ENCODE assay signal across 11 mouse cellular contexts in the genomic region with DNA sequence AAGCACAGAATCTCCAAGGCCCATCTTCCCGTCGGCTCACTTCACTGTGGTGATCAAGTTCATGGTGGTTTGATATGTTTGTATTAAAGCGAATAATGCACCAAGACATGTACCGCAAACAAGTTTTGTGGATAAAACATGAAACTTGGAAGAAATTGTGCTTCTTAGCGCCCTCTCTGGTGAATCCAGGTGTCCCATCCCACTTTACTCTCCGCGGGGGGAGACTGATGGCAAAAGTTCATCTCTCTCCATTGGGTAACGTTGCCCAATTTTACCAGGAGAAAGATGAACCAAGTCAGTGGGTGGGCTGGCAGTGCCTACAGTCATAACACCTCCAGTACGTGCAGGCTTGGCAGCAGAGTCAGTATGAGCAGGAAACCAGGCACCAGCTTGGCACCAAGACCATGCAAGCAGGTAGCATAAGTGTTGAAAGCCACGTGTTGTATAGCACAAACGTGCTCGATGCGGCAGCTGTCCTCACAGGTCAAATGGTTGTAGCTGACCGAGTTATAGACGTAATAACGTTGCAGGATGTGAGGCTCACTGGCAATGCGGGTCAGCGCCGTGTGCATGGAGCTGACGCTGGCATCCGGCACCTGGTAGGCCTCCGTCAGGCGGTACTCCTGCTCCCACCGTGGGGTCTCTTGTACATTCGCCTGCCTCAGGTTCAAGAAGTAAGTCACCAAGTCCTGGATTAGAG. TPM values are rescaled to one million over a fixed set of nuclear protein-coding genes. Genes with fewer than 3 reads are reported as not detected.
DNase-seq lines count a peak whose midpoint lies in the region; ATAC-seq and TF ChIP-seq lines count a peak whose summit lies in the region.
"Had no signal": no experiment of that assay in that cellular context is flagged by ENCODE, and none has a peak within 500 bp of the region (broad histone marks: within the 10 kb centered on the region; RNA-seq: fewer than 3 reads in every experiment).

No protein-coding gene starts in this region.

- no peaks in the 10 kb centered on the region for H3K27me3 ChIP-seq in heart, embryonic 10.5 days (ENCODE audit: insufficient read depth, poor library complexity, severe bottlenecking)
- H3K27me3 ChIP-seq in megakaryocyte, embryonic 14.5 days (replicated peaks): peaks cover 18% of the 10 kb centered on the region
- no peaks in the 10 kb centered on the region for H3K27me3 ChIP-seq in MEL (ENCODE audit: control insufficient read depth in 1 of 2, insufficient read depth in 2 of 2, low read length in 2 of 2)
- no peaks in the 10 kb centered on the region for H3K27me3 ChIP-seq in liver, postnatal 0 days (ENCODE audit: insufficient read depth, low read length)
- H3K27me3 ChIP-seq: limb, embryonic 15.5 days; neural tube, embryonic 12.5 days had no signal

- ATAC-seq in megakaryocyte, adult 5-6 weeks (ENCODE audit: poor library complexity, severe bottlenecking): no peak
- ATAC-seq in liver, postnatal 0 days: no peak

- H3K36me3 ChIP-seq in heart, embryonic 10.5 days: no peaks in the 10 kb centered on the region
- peaks cover 8% of the 10 kb centered on the region for H3K36me3 ChIP-seq in megakaryocyte, embryonic 14.5 days (replicated peaks; ENCODE audit: low read length)
- peaks cover 0 to 11% of the 10 kb centered on the region in 2 experiments; a peak in 2 of 4 replicates for H3K36me3 ChIP-seq in MEL (ENCODE audit: control insufficient read depth in 1 of 2, insufficient read depth in 2 of 2, low read length in 2 of 2)
- no peaks in the 10 kb centered on the region for H3K36me3 ChIP-seq in liver, postnatal 0 days (replicated peaks; ENCODE audit: insufficient read depth, low read length)
- H3K36me3 ChIP-seq: neural tube, embryonic 12.5 days had no signal

- peak overlapping the region; percentile 77; the same call in 1 of the 2 replicates for H3K27ac ChIP-seq in heart, embryonic 10.5 days
- no peak overlapping the region for H3K27ac ChIP-seq in MEL (ENCODE audit: control insufficient read depth, low read depth, low read length)
- H3K27ac ChIP-seq in liver, postnatal 0 days (ENCODE audit: low read depth): 0 out of 2 replicates have a peak overlapping the region, but pooled peaks have one; percentile 5
- H3K27ac ChIP-seq: limb, embryonic 15.5 days; neural tube, embryonic 12.5 days had no signal

- no peak for TF ChIP-seq EP300 in MEL (IDR thresholded peaks at IDR 0.05; ENCODE audit: low read depth in 1 of 2, low read length in 2 of 2)
- TF ChIP-seq EP300 in liver, postnatal 0 days (IDR thresholded peaks at IDR 0.05; ENCODE audit: low read depth): no peak

- peak; percentile 13 to 29 (median 25); a peak in 2 of 6 replicates for TF ChIP-seq CTCF in MEL (IDR thresholded peaks at IDR 0.05 in 2 of 3, conservative IDR thresholded peaks at IDR 0.05 in 1 of 3; ENCODE audit: control insufficient read depth in 1 of 3, insufficient read depth in 1 of 3, low read depth in 2 of 3, low read length in 3 of 3, poor library complexity in 1 of 3, severe bottlenecking in 1 of 3)
- TF ChIP-seq CTCF in liver, postnatal 0 days (IDR thresholded peaks at IDR 0.05; ENCODE audit: low read depth): 0 out of 2 replicates have a peak, but pooled peaks have one; percentile 11

- TF ChIP-seq POLR2A in MEL (IDR thresholded peaks at IDR 0.05; ENCODE audit: control insufficient read depth in 1 of 2, insufficient read depth in 1 of 2, low read depth in 1 of 2, low read length in 2 of 2, poor library complexity in 1 of 2): no peak

- no peak overlapping the region for H3K9ac ChIP-seq in MEL (ENCODE audit: control insufficient read depth, low read depth, low read length, poor library complexity, severe bottlenecking)
- H3K9ac ChIP-seq in liver, postnatal 0 days (replicated peaks): no peak overlapping the region
- H3K9ac ChIP-seq: limb, embryonic 15.5 days had no signal

- peak overlapping the region; percentile 95; the same call in 1 of the 2 replicates for H3K4me2 ChIP-seq in liver, postnatal 0 days (ENCODE audit: low read depth, low read length)

- H3K9me3 ChIP-seq in heart, embryonic 10.5 days: no peaks in the 10 kb centered on the region
- H3K9me3 ChIP-seq in megakaryocyte, embryonic 14.5 days: no peaks in the 10 kb centered on the region
- no peaks in the 10 kb centered on the region for H3K9me3 ChIP-seq in MEL (replicated peaks; ENCODE audit: insufficient read depth, low read length)
- H3K9me3 ChIP-seq in liver, postnatal 0 days (ENCODE audit: low read length): no peaks in the 10 kb centered on the region
- H3K9me3 ChIP-seq: limb, embryonic 15.5 days; neural tube, embryonic 12.5 days had no signal

- WGBS in heart, embryonic 10.5 days: 90% methylated on average over 25 of the region's 25 CpGs
- 87% methylated on average over 25 of the region's 25 CpGs for WGBS in liver, postnatal 0 days (ENCODE audit: insufficient replicate concordance)

- TF ChIP-seq RAD21 in MEL (IDR thresholded peaks at IDR 0.05; ENCODE audit: low read depth, low read length): no peak

- DNase-seq in heart, embryonic 10.5 days (ENCODE audit: low spot score): no peak
- DNase-seq in heart, adult 9 months (ENCODE audit: low spot score in 2 of 2): no peak
- DNase-seq in MEL (ENCODE audit: low read depth, low spot score): peak; percentile 31
- no peak for DNase-seq in liver, postnatal 0 days
- DNase-seq in layer of hippocampus, postnatal 36 days: no peak
- no peak for DNase-seq in retina, postnatal 1 day

- no peak overlapping the region for H3K4me3 ChIP-seq in heart, embryonic 10.5 days
- H3K4me3 ChIP-seq in megakaryocyte, embryonic 14.5 days (replicated peaks): peak overlapping the region; percentile 28
- H3K4me3 ChIP-seq in MEL (ENCODE audit: control insufficient read depth in 1 of 2, insufficient read depth in 1 of 2, low read depth in 2 of 2, low read length in 2 of 2): no peak overlapping the region
- no peak overlapping the region for H3K4me3 ChIP-seq in liver, postnatal 0 days (ENCODE audit: low read depth, low read length)

- peaks cover 19% of the 10 kb centered on the region for H3K4me1 ChIP-seq in heart, embryonic 10.5 days
- peaks cover 52% of the 10 kb centered on the region for H3K4me1 ChIP-seq in megakaryocyte, embryonic 14.5 days
- peaks cover 0 to 15% of the 10 kb centered on the region in 2 experiments for H3K4me1 ChIP-seq in MEL (ENCODE audit: control insufficient read depth in 1 of 2, insufficient read depth in 2 of 2, low read length in 2 of 2)
- H3K4me1 ChIP-seq in liver, postnatal 0 days (ENCODE audit: insufficient read depth): peaks cover 21% of the 10 kb centered on the region

- H3K79me2 ChIP-seq in MEL (ENCODE audit: control insufficient read depth, insufficient read depth, low read length, poor library complexity): no peaks in the 10 kb centered on the region

TF ChIP-seq in MEL, 35 proteins besides CTCF, POLR2A, EP300 and RAD21 (continues in another document):
- TF ChIP-seq CHD1 (IDR thresholded peaks at IDR 0.05; ENCODE audit: low read depth, low read length): no peak
- TF ChIP-seq POLR2AphosphoS5 (IDR thresholded peaks at IDR 0.05; ENCODE audit: borderline replicate concordance, low read depth, low read length): no peak
- TF ChIP-seq USF2 (IDR thresholded peaks at IDR 0.05; ENCODE audit: borderline replicate concordance in 1 of 2, insufficient read depth in 1 of 2, low read depth in 1 of 2, low read length in 2 of 2): no peak
- no peak for TF ChIP-seq POLR2AphosphoS2 (IDR thresholded peaks at IDR 0.05; ENCODE audit: low read length)
- TF ChIP-seq SIN3A (IDR thresholded peaks at IDR 0.05; ENCODE audit: low read length): no peak
- TF ChIP-seq MAX (IDR thresholded peaks at IDR 0.05; ENCODE audit: low read length): no peak
- TF ChIP-seq MXI1 (IDR thresholded peaks at IDR 0.05; ENCODE audit: low read depth, low read length): no peak
- TF ChIP-seq NRF1 (IDR thresholded peaks at IDR 0.05; ENCODE audit: insufficient read depth, low read depth, low read length, poor library complexity, severe bottlenecking): no peak
- no peak for TF ChIP-seq ZMIZ1 (IDR thresholded peaks at IDR 0.05; ENCODE audit: low read depth, low read length)
- TF ChIP-seq ETS1 (IDR thresholded peaks at IDR 0.05; ENCODE audit: low read depth, low read length): no peak
- TF ChIP-seq TBP (IDR thresholded peaks at IDR 0.05; ENCODE audit: low read depth, low read length): no peak

RNA-seq across cellular contexts. Expression of a gene that starts 0.9 kb away (rescaled TPM):
- polyA plus RNA-seq in heart, embryonic 10.5 days (2016; fragmentation: Nextera tagmentation; extraction: Ambion mirVana): 4.8 and 5.4 TPM in 2 replicates
- 0.26 TPM in 1 of 2 replicates, not detected in the other for polyA plus RNA-seq in megakaryocyte, embryonic 14.5 days (2012; ENCODE audit: insufficient read depth, low replicate concordance)
- total RNA-seq in megakaryocyte, adult 5-6 weeks (2015): 1.3 and 2.5 TPM in 2 replicates
- 1.1 and 1.5 TPM in 2 replicates for total RNA-seq in megakaryocyte, adult 5-6 weeks (2017)
- 2.4 and 2.8 TPM in 2 replicates for total RNA-seq in MEL (2012; rRNA removed)
- polyA plus RNA-seq in MEL (2012; ENCODE audit: insufficient read depth in 1 of 2, insufficient read length in 2 of 2, low read depth in 1 of 2, low replicate concordance in 2 of 2, missing spikeins in 1 of 2): 1 to 10 TPM in 1 of 2 experiments, not detected in 1; 3.9 TPM
- polyA plus RNA-seq in liver, postnatal 0 days (2015; fragmentation: Nextera tagmentation; extraction: Ambion mirVana): 3.3 and 3.8 TPM in 2 replicates
- total RNA-seq in layer of hippocampus, postnatal 36 days (2021): 1 to 10 TPM; 2.3 to 5.5 TPM

RNA-seq across cellular contexts. Expression of a gene that starts 23.8 kb away (rescaled TPM):
- 6.2 and 7.3 TPM in 2 replicates for polyA plus RNA-seq in heart, embryonic 10.5 days (2016; fragmentation: Nextera tagmentation; extraction: Ambion mirVana)
- 0.38 TPM in 1 of 2 replicates, not detected in the other for polyA plus RNA-seq in megakaryocyte, embryonic 14.5 days (2012; ENCODE audit: insufficient read depth, low replicate concordance)
- 3.0 and 4.5 TPM in 2 replicates for total RNA-seq in megakaryocyte, adult 5-6 weeks (2015)
- total RNA-seq in megakaryocyte, adult 5-6 weeks (2017): 3.9 and 4.3 TPM in 2 replicates
- total RNA-seq in MEL (2012; rRNA removed): 0.20 and 0.69 TPM in 2 replicates
- polyA plus RNA-seq in MEL (2012; ENCODE audit: insufficient read depth in 1 of 2, insufficient read length in 2 of 2, low read depth in 1 of 2, low replicate concordance in 2 of 2, missing spikeins in 1 of 2): under 1 TPM in 1 of 2 experiments, not detected in 1; 0.28 TPM
- polyA plus RNA-seq in liver, postnatal 0 days (2015; fragmentation: Nextera tagmentation; extraction: Ambion mirVana): 0.31 and 0.34 TPM in 2 replicates
- 1 to 10 TPM; 3.1 to 3.6 TPM for total RNA-seq in layer of hippocampus, postnatal 36 days (2021)
- total RNA-seq: megakaryocyte-erythroid progenitor cell, adult 5-6 weeks had no signal

RNA-seq across cellular contexts. Expression of a gene that starts 34.9 kb away (rescaled TPM):
- polyA plus RNA-seq in heart, embryonic 10.5 days (2016; fragmentation: Nextera tagmentation; extraction: Ambion mirVana): 107 and 131 TPM in 2 replicates
- polyA plus RNA-seq in megakaryocyte, embryonic 14.5 days (2012; ENCODE audit: insufficient read depth, low replicate concordance): 15.4 and 20.1 TPM in 2 replicates
- 28.0 and 28.7 TPM in 2 replicates for total RNA-seq in megakaryocyte, adult 5-6 weeks (2015)
- total RNA-seq in megakaryocyte, adult 5-6 weeks (2017): 22.3 and 27.9 TPM in 2 replicates
- total RNA-seq in MEL (2012; rRNA removed): 102 and 119 TPM in 2 replicates
- polyA plus RNA-seq in MEL (2012; ENCODE audit: insufficient read depth in 1 of 2, insufficient read length in 2 of 2, low read depth in 1 of 2, low replicate concordance in 2 of 2, missing spikeins in 1 of 2): 100 to 1,000 TPM in 1 of 2 experiments, not detected in 1; 103 TPM
- polyA plus RNA-seq in liver, postnatal 0 days (2015; fragmentation: Nextera tagmentation; extraction: Ambion mirVana): 38.6 and 43.0 TPM in 2 replicates
- total RNA-seq in layer of hippocampus, postnatal 36 days (2021): 10 to 100 TPM; 12.8 to 13.5 TPM
